Mouse (Mus musculus): ENCODE results near the gene Ppat. TPM values are rescaled to one million over a fixed set of nuclear protein-coding genes. Genes with fewer than 3 reads are reported as not detected.
A peak's percentile ranks its signal among the peaks of the same experiment; 100 is the strongest.

Ppat gene
- polyA plus RNA-seq, 1 experiment from 2014 or later: 29.3 TPM

- H3K9me3 ChIP-seq (replicated peaks; ENCODE audit: control insufficient read depth, low read length): no peaks in the 10 kb centered on the region
- H3K9ac ChIP-seq (ENCODE audit: low read length): no peak overlapping the region
- no peak overlapping the region for H3K4me2 ChIP-seq (ENCODE audit: low read depth, low read length)
- ATAC-seq (replicated peaks; ENCODE audit: extremely low read depth, insufficient read depth, low FRiP score): no peak
- no peaks in the 10 kb centered on the region for H3K27me3 ChIP-seq (ENCODE audit: control insufficient read depth, insufficient read depth, low read length)
- H3K27ac ChIP-seq (ENCODE audit: low read length): no peak overlapping the region
- H3K4me1 ChIP-seq (ENCODE audit: control insufficient read depth, insufficient read depth, low read length): peaks cover 31% of the 10 kb centered on the region
- whole genome bisulfite sequencing: 72% methylated on average over 3 of the region's 3 CpGs
- peaks cover 24% of the 10 kb centered on the region for H3K36me3 ChIP-seq (ENCODE audit: control insufficient read depth, insufficient read depth)
- no peak overlapping the region for H3K4me3 ChIP-seq (ENCODE audit: low read length)
Measured at GRCm38 (mm10) chr5:76953794-76954193, 2.4 kb upstream of the Ppat start.

- H3K27ac ChIP-seq (ENCODE audit: low read length): peak overlapping the region; percentile 95
- H3K4me3 ChIP-seq (ENCODE audit: low read length): peak overlapping the region; percentile 92
- no peaks in the 10 kb centered on the region for H3K9me3 ChIP-seq (replicated peaks; ENCODE audit: control insufficient read depth, low read length)
- ATAC-seq (replicated peaks; ENCODE audit: extremely low read depth, insufficient read depth, low FRiP score): no peak
- peak overlapping the region; percentile 91 for H3K9ac ChIP-seq (ENCODE audit: low read length)
- 11% methylated on average over 7 of the region's 7 CpGs for WGBS
- H3K4me1 ChIP-seq (ENCODE audit: control insufficient read depth, insufficient read depth, low read length): peaks cover 43% of the 10 kb centered on the region
- no peaks in the 10 kb centered on the region for H3K27me3 ChIP-seq (ENCODE audit: control insufficient read depth, insufficient read depth, low read length)
- peaks cover 11% of the 10 kb centered on the region for H3K36me3 ChIP-seq (ENCODE audit: control insufficient read depth, insufficient read depth)
- H3K4me2 ChIP-seq (ENCODE audit: low read depth, low read length): peak overlapping the region; percentile 81
Measured at GRCm38 (mm10) chr5:76952112-76953040, 998 bp upstream of the Ppat start.

- ATAC-seq (replicated peaks; ENCODE audit: extremely low read depth, insufficient read depth, low FRiP score): peak; percentile 2
- H3K4me1 ChIP-seq (ENCODE audit: control insufficient read depth, insufficient read depth, low read length): peaks cover 58% of the 10 kb centered on the region
- peak overlapping the region; percentile 95 for H3K27ac ChIP-seq (ENCODE audit: low read length)
- no peaks in the 10 kb centered on the region for H3K36me3 ChIP-seq (ENCODE audit: control insufficient read depth, insufficient read depth)
- no peaks in the 10 kb centered on the region for H3K27me3 ChIP-seq (ENCODE audit: control insufficient read depth, insufficient read depth, low read length)
- H3K9ac ChIP-seq (ENCODE audit: low read length): peak overlapping the region; percentile 79
- H3K9me3 ChIP-seq (replicated peaks; ENCODE audit: control insufficient read depth, low read length): no peaks in the 10 kb centered on the region
- H3K4me2 ChIP-seq (ENCODE audit: low read depth, low read length): peak overlapping the region; percentile 83
- H3K4me3 ChIP-seq (ENCODE audit: low read length): peak overlapping the region; percentile 92
- under 1% methylated on average over 24 of the region's 24 CpGs for WGBS
Measured at GRCm38 (mm10) chr5:76950343-76951105, 854 bp downstream of the Ppat start.

GRCm38 (mm10) chr5:76947758-76948157 is 3.6 kb downstream of the Ppat start:
- Histone ChIP-seq H3K4me1 (ENCODE audit: control insufficient read depth, insufficient read depth, low read length) (peaks cover 42% of the 10 kb centered on the region), H3K4me3 (ENCODE audit: low read length) (no peak overlapping the region), H3K4me2 (ENCODE audit: low read depth, low read length) (peak overlapping the region; percentile 21; the same call in 1 of the 2 replicates), H3K27me3 (ENCODE audit: control insufficient read depth, insufficient read depth, low read length) (no peaks in the 10 kb centered on the region), H3K9me3 (replicated peaks; ENCODE audit: control insufficient read depth, low read length) (no peaks in the 10 kb centered on the region), H3K36me3 (ENCODE audit: control insufficient read depth, insufficient read depth) (no peaks in the 10 kb centered on the region), H3K9ac (ENCODE audit: low read length) (no peak overlapping the region), H3K27ac (ENCODE audit: low read length) (peak overlapping the region; percentile 24)
- ATAC-seq (replicated peaks; ENCODE audit: extremely low read depth, insufficient read depth, low FRiP score): no peak
- WGBS: 74% methylated on average over 4 of the region's 4 CpGs

- 52% methylated on average over 4 of the region's 4 CpGs for WGBS
- H3K27ac ChIP-seq (ENCODE audit: low read length): peak overlapping the region; percentile 24
- ATAC-seq (replicated peaks; ENCODE audit: extremely low read depth, insufficient read depth, low FRiP score): no peak
- no peak overlapping the region for H3K4me2 ChIP-seq (ENCODE audit: low read depth, low read length)
- no peaks in the 10 kb centered on the region for H3K27me3 ChIP-seq (ENCODE audit: control insufficient read depth, insufficient read depth, low read length)
- H3K9me3 ChIP-seq (replicated peaks; ENCODE audit: control insufficient read depth, low read length): no peaks in the 10 kb centered on the region
- H3K36me3 ChIP-seq (ENCODE audit: control insufficient read depth, insufficient read depth): no peaks in the 10 kb centered on the region
- H3K4me3 ChIP-seq (ENCODE audit: low read length): no peak overlapping the region
- peaks cover 37% of the 10 kb centered on the region for H3K4me1 ChIP-seq (ENCODE audit: control insufficient read depth, insufficient read depth, low read length)
- H3K9ac ChIP-seq (ENCODE audit: low read length): no peak overlapping the region
Measured at GRCm38 (mm10) chr5:76947142-76947541, 4.2 kb downstream of the Ppat start.

- H3K9me3 ChIP-seq (replicated peaks; ENCODE audit: control insufficient read depth, low read length): no peaks in the 10 kb centered on the region
- H3K4me3 ChIP-seq (ENCODE audit: low read length): no peak overlapping the region
- H3K4me2 ChIP-seq (ENCODE audit: low read depth, low read length): no peak overlapping the region
- no peak overlapping the region for H3K27ac ChIP-seq (ENCODE audit: low read length)
- H3K9ac ChIP-seq (ENCODE audit: low read length): no peak overlapping the region
- no peaks in the 10 kb centered on the region for H3K36me3 ChIP-seq (ENCODE audit: control insufficient read depth, insufficient read depth)
- ATAC-seq (replicated peaks; ENCODE audit: extremely low read depth, insufficient read depth, low FRiP score): no peak
- no peaks in the 10 kb centered on the region for H3K27me3 ChIP-seq (ENCODE audit: control insufficient read depth, insufficient read depth, low read length)
- 75% methylated on average over 2 of the region's 2 CpGs for WGBS
- peaks cover 44% of the 10 kb centered on the region for H3K4me1 ChIP-seq (ENCODE audit: control insufficient read depth, insufficient read depth, low read length)
Measured at GRCm38 (mm10) chr5:76945678-76946033, 5.7 kb downstream of the Ppat start.

GRCm38 (mm10) chr5:76944965-76945677 is 6.3 kb downstream of the Ppat start:
- H3K9ac ChIP-seq (ENCODE audit: low read length): no peak overlapping the region
- no peaks in the 10 kb centered on the region for H3K9me3 ChIP-seq (replicated peaks; ENCODE audit: control insufficient read depth, low read length)
- H3K36me3 ChIP-seq (ENCODE audit: control insufficient read depth, insufficient read depth): no peaks in the 10 kb centered on the region
- 58% methylated on average over 6 of the region's 6 CpGs for WGBS
- H3K4me1 ChIP-seq (ENCODE audit: control insufficient read depth, insufficient read depth, low read length): peaks cover 41% of the 10 kb centered on the region
- H3K27ac ChIP-seq (ENCODE audit: low read length): no peak overlapping the region
- no peaks in the 10 kb centered on the region for H3K27me3 ChIP-seq (ENCODE audit: control insufficient read depth, insufficient read depth, low read length)
- no peak for ATAC-seq (replicated peaks; ENCODE audit: extremely low read depth, insufficient read depth, low FRiP score)
- H3K4me2 ChIP-seq (ENCODE audit: low read depth, low read length): no peak overlapping the region
- H3K4me3 ChIP-seq (ENCODE audit: low read length): no peak overlapping the region

GRCm38 (mm10) chr5:76942505-76942904 is 8.9 kb downstream of the Ppat start:
- Histone ChIP-seq H3K36me3 (ENCODE audit: control insufficient read depth, insufficient read depth) (no peaks in the 10 kb centered on the region; the same call in 1 of the 2 replicates), H3K27me3 (ENCODE audit: control insufficient read depth, insufficient read depth, low read length) (no peaks in the 10 kb centered on the region), H3K4me1 (ENCODE audit: control insufficient read depth, insufficient read depth, low read length) (peaks cover 29% of the 10 kb centered on the region), H3K27ac (ENCODE audit: low read length) (no peak overlapping the region), H3K9ac (ENCODE audit: low read length) (no peak overlapping the region), H3K4me3 (ENCODE audit: low read length) (no peak overlapping the region), H3K4me2 (ENCODE audit: low read depth, low read length) (no peak overlapping the region), H3K9me3 (replicated peaks; ENCODE audit: control insufficient read depth, low read length) (no peaks in the 10 kb centered on the region)
- WGBS: 91% methylated on average over 4 of the region's 4 CpGs
- no peak for ATAC-seq (replicated peaks; ENCODE audit: extremely low read depth, insufficient read depth, low FRiP score)
